Mouse (Mus musculus): ENCODE measurements at regions not wholly inside any gene's neighbourhood (a gene's known extent, or its start where the extent isn't known, plus 50 kb on each side); places are given as distances from the start of the nearest gene placed in this dataset.

GRCm38 (mm10) chr13:114523116-114523515 lies 64.4 kb upstream of the Fst start:
- H3K27me3 ChIP-seq (ENCODE audit: control insufficient read depth, insufficient read depth, low read length): no peaks in the 10 kb centered on the region
- no peaks in the 10 kb centered on the region for H3K4me1 ChIP-seq (ENCODE audit: control insufficient read depth, insufficient read depth)
- WGBS: 19% methylated on average over 3 of the region's 3 CpGs
- TF ChIP-seq EP300 (IDR thresholded peaks at IDR 0.05; ENCODE audit: low read depth) (no peak), CTCF (IDR thresholded peaks at IDR 0.05; ENCODE audit: low read depth) (peak; percentile 42)
- no peak overlapping the region for H3K4me2 ChIP-seq (ENCODE audit: low read depth, low read length)
- H3K4me3 ChIP-seq (ENCODE audit: low read depth, low read length): no peak overlapping the region
- H3K9ac ChIP-seq (replicated peaks; ENCODE audit: low read depth, low read length): no peak overlapping the region
- H3K27ac ChIP-seq (ENCODE audit: low read depth): no peak overlapping the region
- H3K36me3 ChIP-seq (replicated peaks; ENCODE audit: control insufficient read depth, insufficient read depth, low read length): no peaks in the 10 kb centered on the region
- H3K9me3 ChIP-seq (replicated peaks; ENCODE audit: control insufficient read depth, low read length): no peaks in the 10 kb centered on the region
- DNase-seq (ENCODE audit: low spot score): peak; percentile 21
- no peak for ATAC-seq (ENCODE audit: insufficient read depth, low read depth)

DNA sequence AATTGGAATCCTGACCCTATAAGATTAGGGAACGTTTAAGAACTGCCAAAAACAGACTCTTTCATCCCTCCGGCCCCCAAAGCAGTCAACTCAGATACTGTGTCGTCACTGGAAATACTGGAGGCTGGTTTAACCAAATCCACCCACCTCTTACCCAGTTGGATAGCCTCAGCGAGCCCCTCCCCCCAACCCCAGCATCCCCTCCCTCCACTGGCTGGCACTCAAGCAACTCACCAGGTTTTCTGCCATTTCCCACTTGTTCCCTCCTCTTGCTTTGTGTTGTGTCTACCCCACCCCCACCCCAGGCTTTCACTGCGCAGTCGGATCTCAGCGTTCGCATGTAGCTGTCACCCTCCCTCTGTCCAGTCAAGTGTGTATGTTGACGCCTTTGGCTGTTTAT lies 68.1 kb upstream of the Fst start:
- H3K27ac ChIP-seq (ENCODE audit: low read depth): no peak overlapping the region
- H3K27me3 ChIP-seq (ENCODE audit: control insufficient read depth, insufficient read depth, low read length): no peaks in the 10 kb centered on the region
- no peak overlapping the region for H3K4me2 ChIP-seq (ENCODE audit: low read depth, low read length)
- H3K36me3 ChIP-seq (replicated peaks; ENCODE audit: control insufficient read depth, insufficient read depth, low read length): no peaks in the 10 kb centered on the region
- 46% methylated on average over 9 of the region's 9 CpGs for WGBS
- no peaks in the 10 kb centered on the region for H3K4me1 ChIP-seq (ENCODE audit: control insufficient read depth, insufficient read depth)
- no peak for TF ChIP-seq CTCF (IDR thresholded peaks at IDR 0.05; ENCODE audit: low read depth)
- TF ChIP-seq EP300 (IDR thresholded peaks at IDR 0.05; ENCODE audit: low read depth): no peak
- H3K9ac ChIP-seq (replicated peaks; ENCODE audit: low read depth, low read length): no peak overlapping the region
- no peak overlapping the region for H3K4me3 ChIP-seq (ENCODE audit: low read depth, low read length)
- no peaks in the 10 kb centered on the region for H3K9me3 ChIP-seq (replicated peaks; ENCODE audit: control insufficient read depth, low read length)
- no peak for DNase-seq (ENCODE audit: low spot score)
- no peak for ATAC-seq (ENCODE audit: insufficient read depth, low read depth)

GRCm38 (mm10) chr13:114530171-114530774 lies 71.5 kb upstream of the Fst start:
- H3K27ac ChIP-seq (ENCODE audit: low read depth): no peak overlapping the region
- DNase-seq (ENCODE audit: low spot score) (no peak), ATAC-seq (ENCODE audit: insufficient read depth, low read depth) (no peak)
- no peak overlapping the region for H3K4me2 ChIP-seq (ENCODE audit: low read depth, low read length)
- no peaks in the 10 kb centered on the region for H3K4me1 ChIP-seq (ENCODE audit: control insufficient read depth, insufficient read depth)
- no peaks in the 10 kb centered on the region for H3K27me3 ChIP-seq (ENCODE audit: control insufficient read depth, insufficient read depth, low read length)
- H3K4me3 ChIP-seq (ENCODE audit: low read depth, low read length): no peak overlapping the region
- H3K9me3 ChIP-seq (replicated peaks; ENCODE audit: control insufficient read depth, low read length): no peaks in the 10 kb centered on the region
- no peaks in the 10 kb centered on the region for H3K36me3 ChIP-seq (replicated peaks; ENCODE audit: control insufficient read depth, insufficient read depth, low read length)
- WGBS: 85% methylated on average over 11 of the region's 11 CpGs
- no peak overlapping the region for H3K9ac ChIP-seq (replicated peaks; ENCODE audit: low read depth, low read length)
- TF ChIP-seq CTCF (IDR thresholded peaks at IDR 0.05; ENCODE audit: low read depth) (no peak), EP300 (IDR thresholded peaks at IDR 0.05; ENCODE audit: low read depth) (no peak)

GRCm38 (mm10) chr13:114531780-114532179 lies 73.0 kb upstream of the Fst start:
- H3K9ac ChIP-seq (replicated peaks; ENCODE audit: low read depth, low read length): no peak overlapping the region
- no peaks in the 10 kb centered on the region for H3K27me3 ChIP-seq (ENCODE audit: control insufficient read depth, insufficient read depth, low read length)
- no peaks in the 10 kb centered on the region for H3K4me1 ChIP-seq (ENCODE audit: control insufficient read depth, insufficient read depth)
- ATAC-seq (ENCODE audit: insufficient read depth, low read depth): no peak
- H3K4me2 ChIP-seq (ENCODE audit: low read depth, low read length): no peak overlapping the region
- no peak overlapping the region for H3K4me3 ChIP-seq (ENCODE audit: low read depth, low read length)
- no peaks in the 10 kb centered on the region for H3K9me3 ChIP-seq (replicated peaks; ENCODE audit: control insufficient read depth, low read length)
- TF ChIP-seq CTCF (IDR thresholded peaks at IDR 0.05; ENCODE audit: low read depth): no peak
- H3K27ac ChIP-seq (ENCODE audit: low read depth): no peak overlapping the region
- no peak for DNase-seq (ENCODE audit: low spot score)
- H3K36me3 ChIP-seq (replicated peaks; ENCODE audit: control insufficient read depth, insufficient read depth, low read length): no peaks in the 10 kb centered on the region
- 82% methylated on average over 5 of the region's 5 CpGs for WGBS

DNA sequence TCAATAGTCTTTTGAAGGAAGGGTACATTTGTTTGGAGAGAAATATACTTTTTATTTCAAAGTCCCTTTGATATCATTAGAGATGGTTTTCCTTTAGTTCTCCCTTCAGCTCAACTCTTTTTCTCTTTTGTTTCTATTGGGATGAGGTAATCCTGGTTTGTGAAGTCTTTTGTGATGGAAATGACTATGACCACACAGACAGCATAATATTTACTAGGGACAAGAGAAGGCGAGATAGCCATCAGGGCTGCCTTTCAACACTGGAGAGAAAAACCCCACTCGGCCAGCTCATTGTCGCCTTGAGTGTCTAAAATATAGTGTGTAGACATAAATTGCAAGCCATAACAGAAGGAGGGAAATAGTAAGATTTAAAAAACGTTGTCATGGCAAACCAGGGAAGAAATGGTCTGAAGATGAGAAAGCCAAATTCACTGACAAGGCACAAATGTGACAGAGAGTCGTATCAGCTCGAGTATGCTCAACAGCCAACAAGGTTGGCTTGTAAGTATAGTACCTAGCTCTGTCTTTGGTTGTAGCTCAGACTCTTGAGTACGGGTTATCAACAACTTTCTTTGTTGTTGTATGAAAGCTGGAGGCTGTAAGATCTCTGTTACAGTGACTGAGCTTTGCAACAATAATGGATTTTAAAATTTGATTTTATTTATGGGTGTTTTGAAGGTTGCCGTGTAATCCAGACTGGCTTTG lies 73.8 kb upstream of the Fst start:
- H3K27ac ChIP-seq (ENCODE audit: low read depth): no peak overlapping the region
- H3K27me3 ChIP-seq (ENCODE audit: control insufficient read depth, insufficient read depth, low read length): no peaks in the 10 kb centered on the region
- TF ChIP-seq EP300 (IDR thresholded peaks at IDR 0.05; ENCODE audit: low read depth) (no peak), CTCF (IDR thresholded peaks at IDR 0.05; ENCODE audit: low read depth) (no peak)
- H3K36me3 ChIP-seq (replicated peaks; ENCODE audit: control insufficient read depth, insufficient read depth, low read length): no peaks in the 10 kb centered on the region
- H3K4me3 ChIP-seq (ENCODE audit: low read depth, low read length): no peak overlapping the region
- H3K4me2 ChIP-seq (ENCODE audit: low read depth, low read length): no peak overlapping the region
- H3K9ac ChIP-seq (replicated peaks; ENCODE audit: low read depth, low read length): no peak overlapping the region
- H3K9me3 ChIP-seq (replicated peaks; ENCODE audit: control insufficient read depth, low read length): no peaks in the 10 kb centered on the region
- ATAC-seq (ENCODE audit: insufficient read depth, low read depth) (no peak), DNase-seq (ENCODE audit: low spot score) (no peak)
- WGBS: 75% methylated on average over 8 of the region's 8 CpGs
- no peaks in the 10 kb centered on the region for H3K4me1 ChIP-seq (ENCODE audit: control insufficient read depth, insufficient read depth)

DNA sequence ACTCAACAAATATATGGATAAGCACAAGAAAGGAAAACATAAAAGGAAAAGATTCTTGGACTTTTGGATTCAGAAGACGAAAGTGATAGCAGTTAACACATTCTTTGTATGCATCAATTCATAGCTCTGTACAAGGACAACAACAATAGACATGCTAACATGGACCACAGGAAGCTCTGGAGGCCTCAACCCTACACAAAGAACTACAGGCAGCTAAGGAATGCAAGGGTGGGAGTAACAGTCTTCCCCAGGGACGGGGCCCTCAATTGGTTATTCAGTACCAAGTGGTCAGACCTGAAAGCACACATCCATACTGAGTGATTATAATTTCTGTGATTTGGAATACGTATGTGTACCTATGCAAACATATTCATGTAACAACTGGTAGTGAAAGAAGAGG lies 75.8 kb upstream of the Fst start:
- Histone ChIP-seq H3K4me2 (ENCODE audit: low read depth, low read length) (no peak overlapping the region), H3K27me3 (ENCODE audit: control insufficient read depth, insufficient read depth, low read length) (no peaks in the 10 kb centered on the region), H3K27ac (ENCODE audit: low read depth) (no peak overlapping the region), H3K4me3 (ENCODE audit: low read depth, low read length) (no peak overlapping the region), H3K36me3 (replicated peaks; ENCODE audit: control insufficient read depth, insufficient read depth, low read length) (no peaks in the 10 kb centered on the region), H3K4me1 (ENCODE audit: control insufficient read depth, insufficient read depth) (no peaks in the 10 kb centered on the region), H3K9me3 (replicated peaks; ENCODE audit: control insufficient read depth, low read length) (no peaks in the 10 kb centered on the region), H3K9ac (replicated peaks; ENCODE audit: low read depth, low read length) (no peak overlapping the region)
- no peak for ATAC-seq (ENCODE audit: insufficient read depth, low read depth)
- WGBS: 47% methylated on average over 3 of the region's 3 CpGs
- TF ChIP-seq EP300 (IDR thresholded peaks at IDR 0.05; ENCODE audit: low read depth) (no peak), CTCF (IDR thresholded peaks at IDR 0.05; ENCODE audit: low read depth) (no peak)
- DNase-seq (ENCODE audit: low spot score): no peak

Data from heart, postnatal 0 days (tissue).